Mouse (Mus musculus) midbrain, embryonic 16.5 days (tissue): Measurements from ENCODE around the gene 4632433K11Rik. TPM values are rescaled to one million over a fixed set of nuclear protein-coding genes. Genes with fewer than 3 reads are reported as not detected.

ENCODE experiments used
- ATAC-seq: fragments of 200-750 bp; cut with Nextera tagmentation; 2 replicates; pipeline ENCODE4 v1.8.0; 2017; ENCODE audit warnings: moderate TSS enrichment
- H3K27ac ChIP-seq: fragments of 300-500 bp; sonication (generic); 2 replicates; pipeline ENCODE4 v1.5.1; 2014; ENCODE audit warnings: mild to moderate bottlenecking, low read length, mixed read lengths
- H3K27me3 ChIP-seq: fragments of 300-500 bp; sonication (generic); 2 replicates; pipeline ENCODE4 v1.6.1; 2014; ENCODE audit warnings: low read depth, low read length, mixed read lengths; ENCODE audit not compliant: control insufficient read depth, insufficient read depth
- H3K36me3 ChIP-seq: fragments of 300-500 bp; sonication (generic); 2 replicates; pipeline ENCODE4 v1.6.1; 2014; ENCODE audit warnings: mild to moderate bottlenecking, low read length, moderate library complexity, mixed read lengths; ENCODE audit not compliant: control insufficient read depth, insufficient read depth
- H3K4me1 ChIP-seq: fragments of 300-500 bp; sonication (generic); 2 replicates; pipeline ENCODE4 v1.6.1; 2014; ENCODE audit warnings: mild to moderate bottlenecking, low read length, mixed read lengths; ENCODE audit not compliant: control insufficient read depth, insufficient read depth
- H3K4me2 ChIP-seq: fragments of 300-500 bp; sonication (generic); 2 replicates; pipeline ENCODE4 v1.6.1; 2014; ENCODE audit warnings: mild to moderate bottlenecking, low read length, mixed read lengths
- H3K4me3 ChIP-seq: fragments of 300-500 bp; sonication (generic); 2 replicates; pipeline ENCODE4 v1.5.1; 2014; ENCODE audit warnings: low read depth, mild to moderate bottlenecking, low read length, moderate library complexity, mixed read lengths
- H3K9ac ChIP-seq: fragments of 300-500 bp; sonication (generic); 2 replicates; pipeline ENCODE4 v1.6.1; 2014; ENCODE audit warnings: low read depth, low read length, mixed read lengths
- H3K9me3 ChIP-seq: fragments of 300-500 bp; sonication (generic); replicated peaks from 2 replicates; pipeline ENCODE4 v1.6.1; 2014; ENCODE audit warnings: mild to moderate bottlenecking, low read length, mixed read lengths; ENCODE audit not compliant: control insufficient read depth, poor library complexity, severe bottlenecking
- WGBS: fragments of 180-500 bp; shearing (Covaris S2); extraction: QIAGEN DNeasy Blood & Tissue Kit; methylation state at CpG from one replicate; pipeline ENCODE4 v1.1.7; 2014; 5-methylcytosine and 5-hydroxymethylcytosine counted together
- polyA plus RNA-seq: library from polyadenylated mRNA; unstranded; fragments of >200 nt; fragmentation: Nextera tagmentation; extraction: Ambion mirVana; gene quantifications from 2 replicates; pipeline ENCODE4 v1.2.1, GENCODE M21; 2015

The 4632433K11Rik gene
- polyA plus RNA-seq, 1 experiment from 2014 or later: not detected

DNA sequence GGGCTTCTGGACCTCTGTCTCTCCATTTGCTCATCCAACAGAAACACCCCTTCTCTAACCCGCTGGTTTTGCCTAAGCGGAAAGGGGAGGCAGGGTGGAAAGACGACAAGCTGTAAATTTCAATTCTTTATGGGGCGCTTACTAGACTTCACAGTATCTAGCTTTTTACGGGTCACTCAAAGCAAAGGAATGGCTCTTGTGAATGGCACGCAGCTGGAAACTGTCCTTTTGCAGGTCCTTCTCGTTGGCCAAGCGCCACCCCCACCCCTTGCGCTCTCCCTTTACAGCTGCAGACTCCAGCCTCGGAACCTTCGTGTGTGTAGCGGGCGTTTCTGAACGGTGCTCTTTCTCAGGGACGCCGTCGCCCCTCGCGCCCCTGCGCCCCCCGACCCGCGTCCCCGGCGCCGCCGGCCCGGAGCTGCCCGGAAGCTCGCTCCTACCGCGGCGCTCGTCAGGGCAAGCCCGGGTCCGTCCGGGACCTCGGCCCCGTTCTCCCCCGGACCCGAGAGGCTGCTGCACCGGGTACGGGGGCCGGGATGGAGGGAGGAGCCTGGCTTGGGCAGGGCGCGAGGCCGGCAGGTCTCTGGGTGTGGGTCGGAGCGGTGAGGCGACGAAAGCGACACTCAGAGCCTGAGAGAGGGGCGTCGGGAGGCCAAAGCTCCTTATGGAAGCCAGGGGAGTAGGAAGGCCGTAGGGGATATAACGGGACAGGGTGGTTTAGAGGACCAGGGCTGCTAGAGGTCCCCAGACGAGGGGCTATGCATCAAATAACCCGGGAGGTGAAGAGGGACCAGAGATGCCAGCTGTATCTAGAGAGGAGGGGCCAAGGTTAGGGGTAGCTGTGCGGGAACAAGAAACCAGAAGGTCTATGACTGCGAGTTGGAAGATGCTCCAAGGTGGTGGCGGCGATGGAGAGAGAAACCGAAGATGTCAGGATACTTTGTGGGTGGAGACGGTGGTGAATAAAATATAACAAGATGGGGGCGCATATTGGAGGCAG, 17.6 kb downstream of the 4632433K11Rik start, which contains the start of gene Zfp580:
Gene Zfp580, plus strand, starts transcription at position 346 of the 1,000 bp plus-strand sequence.
- peak within 1 kb of the TSS; percentile 71 for H3K4me2 ChIP-seq
- H3K9me3 ChIP-seq: no peaks in the 10 kb centered on the region
- H3K4me3 ChIP-seq: peak within 1 kb of the TSS; percentile 79
- peak within 1 kb of the TSS; percentile 93 for H3K27ac ChIP-seq
- ATAC-seq: peak; percentile 79
- under 1% methylated on average over 52 of the region's 65 CpGs for WGBS
- peaks cover 50% of the 10 kb centered on the region for H3K4me1 ChIP-seq
- H3K9ac ChIP-seq: peak within 1 kb of the TSS; percentile 95
- H3K36me3 ChIP-seq: no peaks in the 10 kb centered on the region
- H3K27me3 ChIP-seq: peaks cover 15% of the 10 kb centered on the region

DNA sequence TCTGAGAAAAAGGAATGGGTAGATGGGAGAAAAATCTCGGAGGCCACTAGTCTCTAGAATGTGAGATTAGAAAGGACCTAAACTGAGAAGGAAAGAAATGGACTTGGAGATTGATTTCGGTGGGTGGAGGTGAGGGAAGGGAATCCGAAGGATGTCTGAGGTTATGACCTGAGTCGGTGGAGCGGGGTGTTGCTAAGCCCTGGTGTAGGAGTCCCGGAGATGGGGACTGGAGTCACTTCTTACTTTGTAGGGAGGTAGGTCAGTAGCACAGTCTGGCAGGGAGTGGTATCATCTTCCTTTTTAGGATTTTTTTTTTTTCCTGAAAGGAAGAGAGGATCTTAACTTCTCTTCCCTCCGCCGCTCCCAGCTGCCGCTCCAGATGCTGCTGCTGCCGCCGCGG, 18.5 kb downstream of the 4632433K11Rik start:
- ATAC-seq: no peak
- WGBS: 2% methylated on average over 11 of the region's 12 CpGs

GRCm38 (mm10) chr7:5052931-5053343, 19.0 kb downstream of the 4632433K11Rik start:
- H3K9ac ChIP-seq: peak overlapping the region; percentile 95
- H3K4me1 ChIP-seq: peaks cover 56% of the 10 kb centered on the region
- H3K27me3 ChIP-seq: peaks cover 15% of the 10 kb centered on the region
- 3% methylated on average over 44 of the region's 45 CpGs for WGBS
- no peak overlapping the region for H3K27ac ChIP-seq
- peak overlapping the region; percentile 79 for H3K4me3 ChIP-seq
- H3K9me3 ChIP-seq: no peaks in the 10 kb centered on the region
- ATAC-seq: no peak
- H3K36me3 ChIP-seq: no peaks in the 10 kb centered on the region
- peak overlapping the region; percentile 71 for H3K4me2 ChIP-seq

More for the DNA sequence above, 18.5 kb downstream of the 4632433K11Rik start:
- Histone ChIP-seq H3K27me3 (peaks cover 15% of the 10 kb centered on the region), H3K9ac (peak overlapping the region; percentile 95), H3K27ac (no peak overlapping the region), H3K4me1 (peaks cover 51% of the 10 kb centered on the region), H3K4me3 (peak overlapping the region; percentile 79), H3K4me2 (peak overlapping the region; percentile 71), H3K36me3 (no peaks in the 10 kb centered on the region), H3K9me3 (no peaks in the 10 kb centered on the region)

- Histone ChIP-seq H3K4me3 (peak overlapping the region; percentile 79), H3K27me3 (peaks cover 15% of the 10 kb centered on the region), H3K4me1 (peaks cover 59% of the 10 kb centered on the region), H3K4me2 (peak overlapping the region; percentile 71), H3K9ac (peak overlapping the region; percentile 95), H3K36me3 (no peaks in the 10 kb centered on the region), H3K9me3 (no peaks in the 10 kb centered on the region), H3K27ac (peak overlapping the region; percentile 53; the same call in 1 of the 2 replicates)
- no peak for ATAC-seq
- 8% methylated on average over 32 of the region's 32 CpGs for WGBS
Observed at GRCm38 (mm10) chr7:5053456-5054179, 19.7 kb downstream of the 4632433K11Rik start.

- peak; percentile 21 for ATAC-seq
- Histone ChIP-seq H3K36me3 (no peaks in the 10 kb centered on the region), H3K4me1 (peaks cover 71% of the 10 kb centered on the region), H3K9me3 (no peaks in the 10 kb centered on the region), H3K27me3 (peaks cover 15% of the 10 kb centered on the region), H3K4me2 (peak overlapping the region; percentile 93), H3K9ac (peak overlapping the region; percentile 80), H3K4me3 (peak overlapping the region; percentile 76), H3K27ac (peak overlapping the region; percentile 84)
- WGBS: 2% methylated on average over 54 of the region's 55 CpGs
Observed at GRCm38 (mm10) chr7:5056651-5057263, 22.8 kb downstream of the 4632433K11Rik start.

GRCm38 (mm10) chr7:5057381-5057780, 23.5 kb downstream of the 4632433K11Rik start:
- Histone ChIP-seq H3K27ac (peak overlapping the region; percentile 84), H3K9ac (peak overlapping the region; percentile 80), H3K36me3 (no peaks in the 10 kb centered on the region), H3K4me1 (peaks cover 67% of the 10 kb centered on the region), H3K27me3 (peaks cover 15% of the 10 kb centered on the region), H3K9me3 (no peaks in the 10 kb centered on the region), H3K4me3 (peak overlapping the region; percentile 76), H3K4me2 (peak overlapping the region; percentile 93)
- ATAC-seq: no peak
- WGBS: 25% methylated on average over 8 of the region's 8 CpGs

- no peak for ATAC-seq
- H3K4me2 ChIP-seq: peak overlapping the region; percentile 93
- peaks cover 15% of the 10 kb centered on the region for H3K27me3 ChIP-seq
- peaks cover 63% of the 10 kb centered on the region for H3K4me1 ChIP-seq
- peak overlapping the region; percentile 11; the same call in 1 of the 2 replicates for H3K27ac ChIP-seq
- no peaks in the 10 kb centered on the region for H3K36me3 ChIP-seq
- peak overlapping the region; percentile 76 for H3K4me3 ChIP-seq
- H3K9me3 ChIP-seq: no peaks in the 10 kb centered on the region
- 32% methylated on average over 11 of the region's 11 CpGs for WGBS
- H3K9ac ChIP-seq: peak overlapping the region; percentile 80
Observed at GRCm38 (mm10) chr7:5057804-5058203, 23.9 kb downstream of the 4632433K11Rik start.

DNA sequence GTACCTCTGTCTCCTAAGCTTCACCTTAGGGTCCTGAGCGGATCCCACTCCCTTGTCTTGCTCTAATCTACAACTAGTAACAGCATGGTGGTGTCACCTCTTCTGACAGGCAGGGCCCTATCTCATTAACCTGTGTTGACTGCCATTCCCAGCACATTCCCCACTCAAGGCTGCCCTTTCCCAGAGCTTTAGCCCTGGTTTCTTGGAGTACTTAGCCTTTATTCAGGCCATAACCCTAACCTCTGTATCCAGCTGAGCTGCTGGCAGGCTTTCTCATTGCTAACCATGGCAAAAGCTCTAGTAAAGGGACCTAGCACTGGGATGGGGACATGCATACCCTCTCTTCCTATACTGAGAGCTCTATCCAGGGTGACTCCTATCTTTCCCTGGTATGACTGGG, 24.7 kb downstream of the 4632433K11Rik start:
- no peak for ATAC-seq
- peaks cover 15% of the 10 kb centered on the region for H3K27me3 ChIP-seq
- H3K4me2 ChIP-seq: no peak overlapping the region
- no peaks in the 10 kb centered on the region for H3K36me3 ChIP-seq
- no peaks in the 10 kb centered on the region for H3K9me3 ChIP-seq
- H3K9ac ChIP-seq: no peak overlapping the region
- no peak overlapping the region for H3K4me3 ChIP-seq
- WGBS: 93% methylated on average over 1 of the region's 1 CpGs
- H3K4me1 ChIP-seq: peaks cover 60% of the 10 kb centered on the region
- no peak overlapping the region for H3K27ac ChIP-seq
